Mouse (Mus musculus) G1E (cell line): Measurements from ENCODE around the gene Iqgap3. TPM values are rescaled to one million over a fixed set of nuclear protein-coding genes. Genes with fewer than 3 reads are reported as not detected.

ENCODE experiments used
- ATAC-seq: 2 replicates; pipeline ENCODE4 v1.8.0; 2016; ENCODE audit warnings: mild to moderate bottlenecking; ENCODE audit not compliant: insufficient number of reproducible peaks, poor library complexity, low FRiP score, severe bottlenecking; ENCODE audit errors: extremely low read depth
- DNase-seq: peaks from one replicate; pipeline ENCODE4 v3.0.0; 2012; ENCODE audit warnings: low spot score
- H3K27me3 ChIP-seq: 2 replicates; pipeline ENCODE4 v1.6.1; 2012; ENCODE audit warnings: mild to moderate bottlenecking, low read length, inconsistent platforms; ENCODE audit not compliant: insufficient read depth
- H3K36me3 ChIP-seq: replicated peaks from 2 replicates; pipeline ENCODE3; 2012; ENCODE audit warnings: mild to moderate bottlenecking, inconsistent platforms
- H3K4me1 ChIP-seq: 2 replicates; pipeline ENCODE4 v1.6.1; 2012; ENCODE audit warnings: low read depth, low read length, inconsistent platforms, mixed read lengths; ENCODE audit not compliant: insufficient read depth
- H3K4me3 ChIP-seq: 2 replicates; pipeline ENCODE4 v1.5.1; 2012; ENCODE audit warnings: low read depth, mild to moderate bottlenecking, inconsistent platforms, low read length, moderate library complexity, mixed read lengths
- H3K9me3 ChIP-seq: replicated peaks from 2 replicates; pipeline ENCODE4 v1.6.1; 2012; ENCODE audit warnings: inconsistent platforms
- CTCF ChIP-seq: IDR thresholded peaks from 2 replicates; pipeline ENCODE4 v1.5.1; 2012; ENCODE audit warnings: low read depth, low read length, inconsistent platforms, mixed read lengths
- GATA1 ChIP-seq: IDR thresholded peaks from 2 replicates; pipeline ENCODE4 v1.6.1; 2012; ENCODE audit warnings: borderline replicate concordance, low read length, inconsistent platforms, mixed read lengths
- GATA2 ChIP-seq: IDR thresholded peaks from 2 replicates; pipeline ENCODE4 v1.6.1; 2012; ENCODE audit warnings: low read depth, low read length, inconsistent platforms, borderline replicate concordance
- POLR2AphosphoS5 ChIP-seq: IDR thresholded peaks from 2 replicates; pipeline ENCODE4 v1.6.1; 2012; ENCODE audit warnings: low read depth, low read length, inconsistent platforms; ENCODE audit not compliant: insufficient replicate concordance
- TAL1 ChIP-seq: conservative IDR thresholded peaks from 2 replicates; pipeline ENCODE4 v1.6.1; 2012; ENCODE audit warnings: low read depth, low read length, inconsistent platforms, mixed read lengths
- polyA plus RNA-seq: library from polyadenylated mRNA; stranded (reverse); fragments of >175 nt; gene quantifications from 2 replicates; pipeline ENCODE4 v1.2.3, GENCODE M21; 2012
- total RNA-seq, 2 experiments: library from RNA; stranded (forward) in 1 of 2; stranded (reverse) in 1 of 2; fragments of 200-1000 nt in 1 of 2; fragments of >200 nt in 1 of 2; fragmentation: Nextera tagmentation in 1 of 2; gene quantifications; 2 replicates each; pipeline ENCODE4 v1.2.3; 2014 to 2017

Iqgap3 gene
- total and polyA plus RNA-seq, 3 experiments: 13.8 to 29.3 (median 22.8) TPM

GRCm38 (mm10) chr3:88163847-88164246 is 82.1 kb downstream of the Iqgap3 start:
- Histone ChIP-seq H3K9me3 (no peaks in the 10 kb centered on the region), H3K4me1 (peaks cover 25% of the 10 kb centered on the region), H3K4me3 (no peak overlapping the region), H3K27me3 (no peaks in the 10 kb centered on the region), H3K36me3 (peaks cover 98% of the 10 kb centered on the region)
- no peak for TF ChIP-seq CTCF
- no peak for TF ChIP-seq TAL1
- no peak for TF ChIP-seq GATA2
- no peak for TF ChIP-seq GATA1
- no peak for TF ChIP-seq POLR2AphosphoS5
- no peak for ATAC-seq
- DNase-seq: no peak

GRCm38 (mm10) chr3:88164263-88164662 is 82.5 kb downstream of the Iqgap3 start:
- peaks cover 28% of the 10 kb centered on the region for H3K4me1 ChIP-seq
- ATAC-seq (no peak), DNase-seq (no peak)
- no peaks in the 10 kb centered on the region for H3K27me3 ChIP-seq
- peaks cover 98% of the 10 kb centered on the region for H3K36me3 ChIP-seq
- no peaks in the 10 kb centered on the region for H3K9me3 ChIP-seq
- H3K4me3 ChIP-seq: no peak overlapping the region
- TF ChIP-seq GATA2 (no peak), POLR2AphosphoS5 (no peak)

GRCm38 (mm10) chr3:88166056-88166455 is 84.3 kb downstream of the Iqgap3 start:
- Histone ChIP-seq H3K9me3 (no peaks in the 10 kb centered on the region), H3K4me3 (no peak overlapping the region), H3K27me3 (no peaks in the 10 kb centered on the region), H3K36me3 (peaks cover 98% of the 10 kb centered on the region), H3K4me1 (peaks cover 35% of the 10 kb centered on the region)
- TF ChIP-seq POLR2AphosphoS5: no peak
- no peak for TF ChIP-seq CTCF
- no peak for TF ChIP-seq TAL1
- TF ChIP-seq GATA1: no peak
- TF ChIP-seq GATA2: no peak
- no peak for DNase-seq
- ATAC-seq: no peak

- H3K36me3 ChIP-seq: peaks cover 97% of the 10 kb centered on the region
- no peak overlapping the region for H3K4me3 ChIP-seq
- no peak for DNase-seq
- H3K27me3 ChIP-seq: no peaks in the 10 kb centered on the region
- ATAC-seq: no peak
- no peaks in the 10 kb centered on the region for H3K9me3 ChIP-seq
- H3K4me1 ChIP-seq: peaks cover 47% of the 10 kb centered on the region
- TF ChIP-seq GATA2 (no peak), POLR2AphosphoS5 (no peak), GATA1 (no peak), TAL1 (no peak), CTCF (no peak)
Measured at GRCm38 (mm10) chr3:88170361-88170760, 88.6 kb downstream of the Iqgap3 start.

Other genes with a start within 250 kb of the Iqgap3 start
- not detected in 2 replicates for gene Sh2d2a, start 235.2 kb upstream of the Iqgap3 start, total RNA-seq (2014; fragmentation: Nextera tagmentation)
- gene Sh2d2a, start 235.2 kb upstream of the Iqgap3 start, total RNA-seq (2017): 0.16 and 0.17 TPM in 2 replicates
- not detected in 2 replicates for gene Sh2d2a, start 235.2 kb upstream of the Iqgap3 start, polyA plus RNA-seq
- 41.3 and 44.7 TPM in 2 replicates for gene Prcc, start 196.4 kb upstream of the Iqgap3 start, total RNA-seq (2014; fragmentation: Nextera tagmentation)
- 28.5 and 32.3 TPM in 2 replicates for gene Prcc, start 196.4 kb upstream of the Iqgap3 start, total RNA-seq (2017)
- gene Prcc, start 196.4 kb upstream of the Iqgap3 start, polyA plus RNA-seq: 75.9 and 99.7 TPM in 2 replicates
- gene Hdgf, start 175.7 kb upstream of the Iqgap3 start, total RNA-seq (2014; fragmentation: Nextera tagmentation): 722 and 799 TPM in 2 replicates
- gene Hdgf, start 175.7 kb upstream of the Iqgap3 start, total RNA-seq (2017): 506 and 578 TPM in 2 replicates
- 1,810 and 2,017 TPM in 2 replicates for gene Hdgf, start 175.7 kb upstream of the Iqgap3 start, polyA plus RNA-seq
- 289 and 317 TPM in 2 replicates for gene Mrpl24, start 162.5 kb upstream of the Iqgap3 start, total RNA-seq (2014; fragmentation: Nextera tagmentation)
- gene Mrpl24, start 162.5 kb upstream of the Iqgap3 start, total RNA-seq (2017): 183 and 204 TPM in 2 replicates
- 21.2 and 24.9 TPM in 2 replicates for gene Mrpl24, start 162.5 kb upstream of the Iqgap3 start, polyA plus RNA-seq
- 67.3 and 70.8 TPM in 2 replicates for gene Isg20l2, start 151.7 kb upstream of the Iqgap3 start, total RNA-seq (2014; fragmentation: Nextera tagmentation)
- 54.1 and 54.9 TPM in 2 replicates for gene Isg20l2, start 151.7 kb upstream of the Iqgap3 start, total RNA-seq (2017)
- 15.8 and 18.3 TPM in 2 replicates for gene Isg20l2, start 151.7 kb upstream of the Iqgap3 start, polyA plus RNA-seq
- 14.9 and 20.4 TPM in 2 replicates for gene Rrnad1, start 151.3 kb upstream of the Iqgap3 start, total RNA-seq (2014; fragmentation: Nextera tagmentation)
- 19.2 and 24.8 TPM in 2 replicates for gene Rrnad1, start 151.3 kb upstream of the Iqgap3 start, total RNA-seq (2017)
- 28.7 and 38.2 TPM in 2 replicates for gene Rrnad1, start 151.3 kb upstream of the Iqgap3 start, polyA plus RNA-seq
- not detected in 2 replicates for gene Crabp2, start 133.3 kb upstream of the Iqgap3 start, total RNA-seq (2014; fragmentation: Nextera tagmentation)
- gene Crabp2, start 133.3 kb upstream of the Iqgap3 start, total RNA-seq (2017): 0.38 TPM in 1 of 2 replicates, not detected in the other
- not detected in 2 replicates for gene Crabp2, start 133.3 kb upstream of the Iqgap3 start, polyA plus RNA-seq
- gene Nes, start 110.9 kb upstream of the Iqgap3 start, total RNA-seq (2014; fragmentation: Nextera tagmentation): not detected in 2 replicates
- 0.12 and 0.22 TPM in 2 replicates for gene Nes, start 110.9 kb upstream of the Iqgap3 start, total RNA-seq (2017)
- gene Nes, start 110.9 kb upstream of the Iqgap3 start, polyA plus RNA-seq: 0.02 TPM in 2 replicates
- not detected in 2 replicates for gene Bcan, start 81.7 kb upstream of the Iqgap3 start, total RNA-seq (2014; fragmentation: Nextera tagmentation)
- 0.06 TPM in 1 of 2 replicates, not detected in the other for gene Bcan, start 81.7 kb upstream of the Iqgap3 start, total RNA-seq (2017)
- not detected in 2 replicates for gene Bcan, start 81.7 kb upstream of the Iqgap3 start, polyA plus RNA-seq
- not detected in 2 replicates for gene Hapln2, start 54.4 kb upstream of the Iqgap3 start, total RNA-seq (2014; fragmentation: Nextera tagmentation)
- gene Hapln2, start 54.4 kb upstream of the Iqgap3 start, total RNA-seq (2017): not detected in 2 replicates
- not detected in 2 replicates for gene Hapln2, start 54.4 kb upstream of the Iqgap3 start, polyA plus RNA-seq
- gene Gpatch4, start 38.9 kb upstream of the Iqgap3 start, total RNA-seq (2014; fragmentation: Nextera tagmentation): 22.5 and 27.8 TPM in 2 replicates
- gene Gpatch4, start 38.9 kb upstream of the Iqgap3 start, total RNA-seq (2017): 15.0 and 16.6 TPM in 2 replicates
- gene Gpatch4, start 38.9 kb upstream of the Iqgap3 start, polyA plus RNA-seq: 31.3 and 48.1 TPM in 2 replicates
- gene Naxe, start 23.5 kb upstream of the Iqgap3 start, total RNA-seq (2014; fragmentation: Nextera tagmentation): 41.1 and 42.1 TPM in 2 replicates
- 40.1 and 42.4 TPM in 2 replicates for gene Naxe, start 23.5 kb upstream of the Iqgap3 start, total RNA-seq (2017)
- gene Naxe, start 23.5 kb upstream of the Iqgap3 start, polyA plus RNA-seq: 44.1 and 52.8 TPM in 2 replicates
- gene Ttc24, start 3.7 kb upstream of the Iqgap3 start, total RNA-seq (2014; fragmentation: Nextera tagmentation): not detected in 2 replicates
- gene Ttc24, start 3.7 kb upstream of the Iqgap3 start, total RNA-seq (2017): 0.05 TPM in 1 of 2 replicates, not detected in the other
- not detected in 2 replicates for gene Ttc24, start 3.7 kb upstream of the Iqgap3 start, polyA plus RNA-seq
- gene Mef2d, start 60.4 kb downstream of the Iqgap3 start, total RNA-seq (2014; fragmentation: Nextera tagmentation): 125 and 128 TPM in 2 replicates
- 15.4 and 17.0 TPM in 2 replicates for gene Mef2d, start 60.4 kb downstream of the Iqgap3 start, total RNA-seq (2017)
- 133 and 141 TPM in 2 replicates for gene Mef2d, start 60.4 kb downstream of the Iqgap3 start, polyA plus RNA-seq
- gene Rhbg, start 172.7 kb downstream of the Iqgap3 start, total RNA-seq (2014; fragmentation: Nextera tagmentation): not detected in 2 replicates
- not detected in 2 replicates for gene Rhbg, start 172.7 kb downstream of the Iqgap3 start, total RNA-seq (2017)
- gene Rhbg, start 172.7 kb downstream of the Iqgap3 start, polyA plus RNA-seq: not detected in 2 replicates
- gene Gm38392, start 205.2 kb downstream of the Iqgap3 start, total RNA-seq (2014; fragmentation: Nextera tagmentation): not detected in 2 replicates
- not detected in 2 replicates for gene Gm38392, start 205.2 kb downstream of the Iqgap3 start, total RNA-seq (2017)
- gene Gm38392, start 205.2 kb downstream of the Iqgap3 start, polyA plus RNA-seq: not detected in 2 replicates
- 11.5 and 17.6 TPM in 2 replicates for gene Tsacc, start 215.0 kb downstream of the Iqgap3 start, total RNA-seq (2014; fragmentation: Nextera tagmentation)
- 6.3 and 13.9 TPM in 2 replicates for gene Tsacc, start 215.0 kb downstream of the Iqgap3 start, total RNA-seq (2017)
- gene Tsacc, start 215.0 kb downstream of the Iqgap3 start, polyA plus RNA-seq: 0.74 and 1.1 TPM in 2 replicates
- 213 and 234 TPM in 2 replicates for gene Cct3, start 215.1 kb downstream of the Iqgap3 start, total RNA-seq (2014; fragmentation: Nextera tagmentation)
- 292 and 314 TPM in 2 replicates for gene Cct3, start 215.1 kb downstream of the Iqgap3 start, total RNA-seq (2017)
- gene Cct3, start 215.1 kb downstream of the Iqgap3 start, polyA plus RNA-seq: 27.9 and 28.7 TPM in 2 replicates
- 119 and 123 TPM in 2 replicates for gene Glmp, start 243.1 kb downstream of the Iqgap3 start, total RNA-seq (2014; fragmentation: Nextera tagmentation)
- 65.7 and 89.1 TPM in 2 replicates for gene Glmp, start 243.1 kb downstream of the Iqgap3 start, total RNA-seq (2017)
- 31.4 and 67.5 TPM in 2 replicates for gene Glmp, start 243.1 kb downstream of the Iqgap3 start, polyA plus RNA-seq